Mouse (Mus musculus) limb, embryonic 11.5 days (tissue): ENCODE results near the gene Pstpip1. TPM values are rescaled to one million over a fixed set of nuclear protein-coding genes. Genes with fewer than 3 reads are reported as not detected.
A peak's percentile ranks its signal among the peaks of the same experiment; 100 is the strongest.

Experiments
- ATAC-seq: fragments of 200-750 bp; cut with Nextera tagmentation; 2 replicates; pipeline ENCODE4 v1.8.0; 2017; ENCODE audit warnings: low read depth; ENCODE audit not compliant: insufficient number of reproducible peaks, low FRiP score, low TSS enrichment
- DNase-seq: peaks from one replicate; pipeline ENCODE4 v3.0.0-alpha.2; 2015; ENCODE audit warnings: low spot score
- H3K27ac ChIP-seq: fragments of 300-500 bp; sonication (generic); replicated peaks from 2 replicates; pipeline ENCODE4 v1.5.1; 2014; ENCODE audit warnings: low read depth, mild to moderate bottlenecking, low read length
- H3K27me3 ChIP-seq: fragments of 300-500 bp; sonication (generic); 2 replicates; pipeline ENCODE4 v1.6.1; 2014; ENCODE audit warnings: mild to moderate bottlenecking, low read length, mixed read lengths; ENCODE audit not compliant: control insufficient read depth, insufficient read depth
- H3K36me3 ChIP-seq: fragments of 300-500 bp; sonication (generic); 2 replicates; pipeline ENCODE4 v1.6.1; 2014; ENCODE audit warnings: mild to moderate bottlenecking, low read length, moderate library complexity, mixed read lengths; ENCODE audit not compliant: control insufficient read depth, insufficient read depth
- H3K4me1 ChIP-seq: fragments of 300-500 bp; sonication (generic); 2 replicates; pipeline ENCODE4 v1.6.1; 2014; ENCODE audit warnings: low read length, mixed read lengths; ENCODE audit not compliant: control insufficient read depth, insufficient read depth
- H3K4me2 ChIP-seq: fragments of 300-500 bp; sonication (generic); 2 replicates; pipeline ENCODE4 v1.6.1; 2014; ENCODE audit warnings: low read depth, mild to moderate bottlenecking, moderate library complexity; ENCODE audit not compliant: severe bottlenecking
- H3K4me3 ChIP-seq: fragments of 300-500 bp; sonication (generic); 2 replicates; pipeline ENCODE4 v1.5.1; 2014; ENCODE audit warnings: low read depth, low read length
- H3K9ac ChIP-seq: fragments of 300-500 bp; sonication (generic); 2 replicates; pipeline ENCODE4 v1.6.1; 2014; ENCODE audit warnings: mild to moderate bottlenecking, low read length
- H3K9me3 ChIP-seq: fragments of 300-500 bp; sonication (generic); 2 replicates; pipeline ENCODE4 v1.6.1; 2016; ENCODE audit warnings: low read length; ENCODE audit not compliant: control insufficient read depth
- WGBS: fragments of 180-500 bp; shearing (Covaris S2); extraction: QIAGEN DNeasy Blood & Tissue Kit; methylation state at CpG from one replicate; pipeline ENCODE4 v1.1.7; 2014; 5-methylcytosine and 5-hydroxymethylcytosine counted together
- polyA plus RNA-seq: library from polyadenylated mRNA; unstranded; fragments of >200 nt; fragmentation: Nextera tagmentation; extraction: Ambion mirVana; gene quantifications from 2 replicates; pipeline ENCODE4 v1.2.1, GENCODE M21; 2014

The Pstpip1 gene
- polyA plus RNA-seq, 1 experiment from 2014 or later = 0.28 TPM

- H3K27me3 ChIP-seq = no peaks in the 10 kb centered on the region
- H3K36me3 ChIP-seq = no peaks in the 10 kb centered on the region
- DNase-seq (no peak), ATAC-seq (no peak)
- H3K4me2 ChIP-seq = no peak overlapping the region
- no peaks in the 10 kb centered on the region for H3K4me1 ChIP-seq
- no peaks in the 10 kb centered on the region for H3K9me3 ChIP-seq
- H3K4me3 ChIP-seq = no peak overlapping the region
- WGBS = 88% methylated on average over 5 of the region's 5 CpGs
- H3K27ac ChIP-seq = no peak overlapping the region
- no peak overlapping the region for H3K9ac ChIP-seq
Observed at GRCm38 (mm10) chr9:56118091-56118490, 28.3 kb downstream of the Pstpip1 start.

- H3K9ac ChIP-seq = peak overlapping the region; percentile 64
Observed at GRCm38 (mm10) chr9:56118582-56118981, 28.8 kb downstream of the Pstpip1 start.

GRCm38 (mm10) chr9:56119651-56120050 is 29.9 kb downstream of the Pstpip1 start:
- Histone ChIP-seq H3K36me3 (no peaks in the 10 kb centered on the region), H3K27me3 (no peaks in the 10 kb centered on the region), H3K4me1 (peaks cover 2% of the 10 kb centered on the region; the same call in 1 of the 2 replicates), H3K27ac (no peak overlapping the region), H3K9me3 (no peaks in the 10 kb centered on the region), H3K4me2 (no peak overlapping the region), H3K9ac (no peak overlapping the region), H3K4me3 (no peak overlapping the region)
- ATAC-seq (no peak), DNase-seq (no peak)
- 64% methylated on average over 2 of the region's 2 CpGs for whole genome bisulfite sequencing

More at GRCm38 (mm10) chr9:56118582-56118981, 28.8 kb downstream of the Pstpip1 start:
- peak overlapping the region; percentile 60 for H3K4me2 ChIP-seq
- H3K27ac ChIP-seq = no peak overlapping the region
- H3K9me3 ChIP-seq = no peaks in the 10 kb centered on the region
- ATAC-seq (peak; percentile 26; the same call in 1 of the 2 replicates), DNase-seq (peak; percentile 84)
- WGBS = 4% methylated on average over 14 of the region's 14 CpGs
- no peaks in the 10 kb centered on the region for H3K36me3 ChIP-seq
- no peaks in the 10 kb centered on the region for H3K27me3 ChIP-seq
- peak overlapping the region; percentile 28 for H3K4me3 ChIP-seq
- H3K4me1 ChIP-seq = no peaks in the 10 kb centered on the region

- no peak overlapping the region for H3K9ac ChIP-seq
- ATAC-seq = 0 out of 2 replicates have a peak, but pooled peaks have one; percentile 20
- no peak overlapping the region for H3K27ac ChIP-seq
- H3K4me2 ChIP-seq = no peak overlapping the region
- DNase-seq = peak; percentile 69
- H3K27me3 ChIP-seq = no peaks in the 10 kb centered on the region
- no peak overlapping the region for H3K4me3 ChIP-seq
- H3K9me3 ChIP-seq = no peaks in the 10 kb centered on the region
- H3K4me1 ChIP-seq = peaks cover 4% of the 10 kb centered on the region; the same call in 1 of the 2 replicates
- H3K36me3 ChIP-seq = no peaks in the 10 kb centered on the region
- 23% methylated on average over 7 of the region's 7 CpGs for WGBS
Observed at GRCm38 (mm10) chr9:56121097-56121496, 31.3 kb downstream of the Pstpip1 start.

- Histone ChIP-seq H3K27ac (no peak overlapping the region), H3K27me3 (no peaks in the 10 kb centered on the region), H3K4me1 (peaks cover 4% of the 10 kb centered on the region; the same call in 1 of the 2 replicates), H3K36me3 (no peaks in the 10 kb centered on the region; the same call in 1 of the 2 replicates), H3K9me3 (no peaks in the 10 kb centered on the region), H3K9ac (no peak overlapping the region), H3K4me3 (no peak overlapping the region), H3K4me2 (no peak overlapping the region)
- 80% methylated on average over 8 of the region's 8 CpGs for WGBS
- ATAC-seq = no peak
- no peak for DNase-seq
Observed at GRCm38 (mm10) chr9:56122973-56123372, 33.2 kb downstream of the Pstpip1 start.

GRCm38 (mm10) chr9:56123613-56124012 is 33.9 kb downstream of the Pstpip1 start:
- 85% methylated on average over 7 of the region's 7 CpGs for WGBS
- H3K4me3 ChIP-seq = no peak overlapping the region
- H3K27ac ChIP-seq = no peak overlapping the region
- H3K4me2 ChIP-seq = no peak overlapping the region
- ATAC-seq (no peak), DNase-seq (no peak)
- peaks cover 4% of the 10 kb centered on the region; the same call in 1 of the 2 replicates for H3K4me1 ChIP-seq
- no peaks in the 10 kb centered on the region for H3K27me3 ChIP-seq
- H3K36me3 ChIP-seq = no peaks in the 10 kb centered on the region; the same call in 1 of the 2 replicates
- H3K9ac ChIP-seq = no peak overlapping the region
- H3K9me3 ChIP-seq = no peaks in the 10 kb centered on the region

- H3K4me2 ChIP-seq = no peak overlapping the region
- no peak overlapping the region for H3K27ac ChIP-seq
- peaks cover 4% of the 10 kb centered on the region; the same call in 1 of the 2 replicates for H3K4me1 ChIP-seq
- no peaks in the 10 kb centered on the region for H3K9me3 ChIP-seq
- DNase-seq = no peak
- H3K36me3 ChIP-seq = peaks cover 3% of the 10 kb centered on the region; the same call in 1 of the 2 replicates
- no peak for ATAC-seq
- no peak overlapping the region for H3K4me3 ChIP-seq
- H3K27me3 ChIP-seq = no peaks in the 10 kb centered on the region
- 21% methylated on average over 11 of the region's 11 CpGs for WGBS
- H3K9ac ChIP-seq = no peak overlapping the region
Observed at GRCm38 (mm10) chr9:56124561-56124960, 34.8 kb downstream of the Pstpip1 start.

- Histone ChIP-seq H3K27me3 (no peaks in the 10 kb centered on the region), H3K27ac (no peak overlapping the region), H3K9me3 (no peaks in the 10 kb centered on the region), H3K4me3 (no peak overlapping the region), H3K4me1 (peaks cover 4% of the 10 kb centered on the region; the same call in 1 of the 2 replicates), H3K4me2 (no peak overlapping the region), H3K9ac (no peak overlapping the region), H3K36me3 (peaks cover 3% of the 10 kb centered on the region; the same call in 1 of the 2 replicates)
- 88% methylated on average over 16 of the region's 16 CpGs for WGBS
- DNase-seq (no peak), ATAC-seq (no peak)
Observed at GRCm38 (mm10) chr9:56126453-56127173, 36.9 kb downstream of the Pstpip1 start.
